Mouse (Mus musculus) stomach, postnatal 0 days (tissue): ENCODE data around the gene Fmo6. TPM values are rescaled to one million over a fixed set of nuclear protein-coding genes. Genes with fewer than 3 reads are reported as not detected.

Source experiments
- ATAC-seq: fragments of 200-750 bp; cut with Nextera tagmentation; 2 replicates; pipeline ENCODE4 v1.8.0; 2017; ENCODE audit not compliant: low FRiP score, low TSS enrichment
- DNase-seq: peaks from one replicate; pipeline ENCODE4 v3.0.0-alpha.2; 2016; ENCODE audit warnings: low spot score
- H3K27ac ChIP-seq: fragments of 300-500 bp; sonication (generic); replicated peaks from 2 replicates; pipeline ENCODE4 v1.5.1; 2014; ENCODE audit warnings: mild to moderate bottlenecking, control low read depth
- H3K27me3 ChIP-seq: fragments of 300-500 bp; sonication (generic); 2 replicates; pipeline ENCODE4 v1.6.1; 2014; ENCODE audit warnings: low read length; ENCODE audit not compliant: control insufficient read depth, insufficient read depth
- H3K36me3 ChIP-seq: fragments of 300-500 bp; sonication (generic); 2 replicates; pipeline ENCODE4 v1.6.1; 2014; ENCODE audit warnings: low read length, mixed read lengths; ENCODE audit not compliant: control insufficient read depth, insufficient read depth
- H3K4me1 ChIP-seq: fragments of 300-500 bp; sonication (generic); replicated peaks from 2 replicates; pipeline ENCODE4 v1.6.1; 2014; ENCODE audit warnings: antibody characterized with exemption; ENCODE audit not compliant: control insufficient read depth, insufficient read depth
- H3K4me2 ChIP-seq: fragments of 300-500 bp; sonication (generic); replicated peaks from 2 replicates; pipeline ENCODE4 v1.6.1; 2014; ENCODE audit warnings: low read depth, mild to moderate bottlenecking, control low read depth, moderate library complexity
- H3K4me3 ChIP-seq: fragments of 300-500 bp; sonication (generic); 2 replicates; pipeline ENCODE4 v1.5.1; 2014; ENCODE audit warnings: low read depth, low read length, control low read depth
- H3K9ac ChIP-seq: fragments of 300-500 bp; sonication (generic); 2 replicates; pipeline ENCODE4 v1.6.1; 2014; ENCODE audit warnings: mild to moderate bottlenecking, low read length, control low read depth, mixed read lengths
- H3K9me3 ChIP-seq: fragments of 300-500 bp; sonication (generic); 2 replicates; pipeline ENCODE4 v1.6.1; 2016; ENCODE audit warnings: low read length; ENCODE audit not compliant: control insufficient read depth
- CTCF ChIP-seq: IDR thresholded peaks from 2 replicates; pipeline ENCODE4 v1.5.1; 2016; ENCODE audit warnings: antibody characterized with exemption, low read depth, mild to moderate bottlenecking, moderate library complexity
- EP300 ChIP-seq: optimal IDR thresholded peaks from 2 replicates; pipeline ENCODE3; 2016; ENCODE audit warnings: antibody characterized with exemption
- WGBS: fragments of 180-500 bp; shearing (Covaris S2); extraction: QIAGEN DNeasy Blood & Tissue Kit; methylation state at CpG from one replicate; pipeline ENCODE4 v1.1.7; 2014; 5-methylcytosine and 5-hydroxymethylcytosine counted together
- polyA plus RNA-seq: library from polyadenylated mRNA; unstranded; fragments of >200 nt; fragmentation: Nextera tagmentation; extraction: Ambion mirVana; gene quantifications from 2 replicates; pipeline ENCODE4 v1.2.1, GENCODE M21; 2015

Gene Fmo6
- polyA plus RNA-seq, 1 experiment from 2014 or later: 0.08 TPM

DNA sequence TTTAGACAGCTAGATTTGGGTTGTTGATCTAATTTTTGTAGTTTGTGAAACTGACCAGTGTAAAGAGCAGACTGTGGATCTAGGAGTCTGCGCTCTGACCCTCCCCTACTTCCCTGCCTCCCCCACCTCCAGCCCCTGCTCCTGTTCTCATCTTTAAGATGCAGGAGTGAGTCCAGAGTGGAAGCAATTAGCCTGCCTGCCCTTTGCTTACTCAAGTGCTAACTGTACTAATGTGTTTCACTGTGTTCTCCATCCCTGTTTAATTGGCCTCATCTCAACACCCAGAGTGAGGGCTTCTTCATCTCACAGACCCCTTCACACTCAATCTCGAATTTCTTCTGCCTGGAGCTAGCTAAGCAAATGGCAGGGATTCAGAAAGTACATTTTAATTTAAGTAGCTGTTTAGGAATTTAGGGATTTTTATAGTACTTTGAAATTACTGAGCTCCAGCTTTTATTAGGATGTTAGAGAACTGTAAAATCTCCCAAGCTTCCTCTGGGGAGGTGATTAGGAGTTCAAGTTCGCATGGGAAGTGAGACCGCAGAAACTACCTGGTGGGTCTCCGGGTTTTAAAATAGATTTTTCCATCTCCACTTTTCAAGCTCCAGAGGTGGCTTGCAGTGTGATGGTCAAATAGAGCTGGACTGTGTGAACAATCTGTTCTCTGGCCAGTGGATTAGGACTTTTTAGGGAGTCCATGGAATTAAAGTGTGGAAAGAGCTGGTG is 818 bp upstream of the Fmo6 start:
- Histone ChIP-seq H3K4me2 (no peak overlapping the region), H3K4me1 (no peaks in the 10 kb centered on the region), H3K36me3 (no peaks in the 10 kb centered on the region), H3K27me3 (no peaks in the 10 kb centered on the region), H3K27ac (0 out of 2 replicates have a peak overlapping the region, but pooled peaks have one; percentile 20), H3K4me3 (no peak overlapping the region), H3K9me3 (no peaks in the 10 kb centered on the region), H3K9ac (no peak overlapping the region)
- DNase-seq (no peak), ATAC-seq (no peak)
- TF ChIP-seq CTCF (no peak), EP300 (peak; percentile 22)
- 65% methylated on average over 5 of the region's 5 CpGs for WGBS

DNA sequence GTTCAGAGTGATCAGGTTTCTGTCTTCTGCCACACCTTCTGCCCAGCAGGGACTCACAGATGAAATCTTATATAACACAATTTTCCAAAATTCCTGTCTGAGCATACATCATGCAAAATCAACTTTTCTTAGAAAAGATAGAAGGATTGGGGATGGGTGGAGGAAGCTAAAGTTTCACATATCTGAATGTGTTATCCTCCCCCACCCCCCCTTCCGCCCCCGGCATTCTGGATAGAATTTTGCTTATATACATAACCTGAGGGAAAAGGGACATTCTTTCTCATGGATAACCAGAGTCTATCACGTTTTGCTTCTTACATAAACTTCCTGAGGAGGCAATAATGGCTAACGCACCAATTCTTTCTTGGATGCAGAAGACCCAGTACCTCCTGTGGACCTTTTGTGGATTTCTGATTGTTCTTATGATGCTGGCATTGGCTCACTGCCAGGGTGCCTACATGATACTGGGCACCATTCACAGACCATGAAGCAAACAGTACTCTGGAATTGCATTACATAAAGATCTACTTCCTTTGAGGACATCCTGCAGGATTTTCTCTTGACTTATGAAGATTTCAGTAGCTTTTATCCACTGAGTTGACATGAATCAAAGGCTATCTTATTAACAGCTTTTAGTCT is 2.8 kb downstream of the Fmo6 start:
- Histone ChIP-seq H3K36me3 (no peaks in the 10 kb centered on the region), H3K27me3 (no peaks in the 10 kb centered on the region), H3K4me3 (no peak overlapping the region), H3K4me2 (no peak overlapping the region), H3K9ac (no peak overlapping the region), H3K27ac (no peak overlapping the region), H3K4me1 (no peaks in the 10 kb centered on the region), H3K9me3 (no peaks in the 10 kb centered on the region)
- DNase-seq (no peak), ATAC-seq (no peak)
- TF ChIP-seq CTCF (no peak), EP300 (no peak)
- 68% methylated on average over 4 of the region's 4 CpGs for WGBS

DNA sequence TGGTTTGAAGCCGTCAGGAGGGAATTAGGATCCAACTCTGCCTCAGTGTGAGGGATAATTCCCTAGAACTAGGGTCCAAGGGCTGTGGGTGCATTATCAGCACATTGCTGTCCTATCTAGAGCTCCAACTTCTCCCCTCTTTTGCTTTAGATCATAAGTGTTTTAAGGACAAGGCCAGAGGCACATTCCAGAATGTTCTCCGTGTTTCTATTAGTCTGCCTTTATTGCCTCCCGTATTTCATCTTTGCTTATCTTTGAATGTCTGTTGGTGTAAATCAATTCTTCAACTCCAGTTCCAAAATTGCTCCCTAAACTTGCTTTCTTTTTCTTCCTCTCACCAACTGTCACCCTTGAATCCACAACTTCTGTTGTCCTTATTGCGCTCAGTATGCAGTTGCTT is 4.9 kb downstream of the Fmo6 start:
- no peaks in the 10 kb centered on the region for H3K36me3 ChIP-seq
- 60% methylated on average over 4 of the region's 4 CpGs for WGBS
- H3K27ac ChIP-seq: no peak overlapping the region
- H3K9me3 ChIP-seq: no peaks in the 10 kb centered on the region
- no peak overlapping the region for H3K4me2 ChIP-seq
- H3K4me3 ChIP-seq: no peak overlapping the region
- DNase-seq (no peak), ATAC-seq (no peak)
- no peak overlapping the region for H3K9ac ChIP-seq
- H3K4me1 ChIP-seq: no peaks in the 10 kb centered on the region
- H3K27me3 ChIP-seq: no peaks in the 10 kb centered on the region
- no peak for TF ChIP-seq CTCF
- TF ChIP-seq EP300: no peak

DNA sequence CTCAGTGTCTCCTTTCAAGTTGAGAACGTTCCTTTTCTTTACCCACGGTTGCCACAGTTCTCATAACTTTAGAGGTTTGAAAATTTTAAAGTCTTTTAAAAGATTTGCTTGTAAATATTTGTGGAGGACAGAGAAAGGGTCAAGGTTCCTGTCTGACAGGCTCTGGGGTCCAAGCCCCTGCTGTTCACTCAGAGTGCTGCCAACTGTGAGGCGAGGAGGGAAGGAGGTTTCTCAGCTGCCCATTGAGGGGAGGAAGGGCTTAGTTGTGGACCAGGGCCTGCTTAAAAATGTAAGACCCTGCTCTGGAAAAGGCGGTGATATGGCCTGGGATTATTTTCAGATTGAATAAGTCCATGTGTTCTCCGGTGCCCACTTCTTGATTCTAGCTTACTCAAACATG is 5.4 kb downstream of the Fmo6 start:
- Histone ChIP-seq H3K9ac (no peak overlapping the region), H3K9me3 (no peaks in the 10 kb centered on the region), H3K27me3 (no peaks in the 10 kb centered on the region), H3K4me1 (no peaks in the 10 kb centered on the region), H3K4me2 (no peak overlapping the region), H3K27ac (peak overlapping the region; percentile 40), H3K4me3 (no peak overlapping the region), H3K36me3 (no peaks in the 10 kb centered on the region)
- TF ChIP-seq EP300 (no peak), CTCF (no peak)
- ATAC-seq (no peak), DNase-seq (no peak)
- WGBS: 64% methylated on average over 5 of the region's 5 CpGs

DNA sequence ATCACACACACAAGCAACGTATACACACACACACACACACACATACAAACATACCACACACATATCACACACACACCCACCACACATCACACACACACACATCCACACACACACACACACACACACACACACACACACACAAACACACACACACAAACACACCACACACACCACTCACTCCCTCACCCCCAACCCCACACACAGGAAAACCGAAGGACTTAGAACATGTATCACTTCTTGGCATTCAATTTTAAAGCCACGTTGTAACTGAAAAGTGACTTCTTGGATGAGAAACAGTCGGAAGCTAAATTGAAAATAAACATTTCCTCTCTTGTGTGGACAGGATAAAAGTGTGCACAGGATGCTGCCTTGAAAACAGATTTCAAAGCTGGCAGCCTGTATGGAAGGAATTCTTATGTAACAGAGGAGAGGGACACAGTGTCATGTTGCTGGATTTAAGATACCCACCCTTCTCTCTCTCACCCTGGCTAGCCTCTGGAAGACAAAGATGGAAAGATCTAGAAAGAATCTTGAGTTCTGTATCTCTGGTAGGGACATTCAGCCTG is 5.9 kb downstream of the Fmo6 start:
- no peak overlapping the region for H3K4me2 ChIP-seq
- TF ChIP-seq EP300: no peak
- TF ChIP-seq CTCF: no peak
- WGBS: 44% methylated on average over 4 of the region's 4 CpGs
- no peak overlapping the region for H3K9ac ChIP-seq
- H3K36me3 ChIP-seq: no peaks in the 10 kb centered on the region
- H3K9me3 ChIP-seq: no peaks in the 10 kb centered on the region
- peak overlapping the region; percentile 40; the same call in 1 of the 2 replicates for H3K27ac ChIP-seq
- no peak for DNase-seq
- ATAC-seq: no peak
- H3K4me1 ChIP-seq: no peaks in the 10 kb centered on the region
- H3K4me3 ChIP-seq: no peak overlapping the region
- H3K27me3 ChIP-seq: no peaks in the 10 kb centered on the region

DNA sequence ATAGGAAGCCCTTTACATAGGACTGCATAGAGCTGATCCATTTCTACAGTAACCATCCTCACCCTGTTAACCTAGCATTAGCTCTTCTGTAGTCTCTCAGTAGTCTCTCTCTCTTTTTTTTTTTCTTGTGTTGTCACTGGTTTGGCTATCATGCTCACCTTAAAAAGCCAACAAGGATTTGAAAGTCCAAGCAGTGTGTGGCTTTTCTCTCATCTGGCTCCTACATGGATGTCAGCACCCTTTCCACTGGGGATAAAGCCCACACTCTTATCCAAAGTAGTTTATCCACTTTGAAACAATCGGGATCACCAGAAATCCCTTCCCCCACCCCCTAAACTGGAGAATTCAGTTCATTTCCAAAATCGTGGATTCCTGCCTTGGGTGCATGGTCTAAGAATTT is 6.7 kb downstream of the Fmo6 start:
- 33% methylated on average over 2 of the region's 2 CpGs for WGBS
- DNase-seq: no peak
- Histone ChIP-seq H3K9ac (no peak overlapping the region), H3K36me3 (no peaks in the 10 kb centered on the region), H3K4me3 (no peak overlapping the region), H3K27ac (no peak overlapping the region), H3K9me3 (no peaks in the 10 kb centered on the region), H3K27me3 (no peaks in the 10 kb centered on the region), H3K4me2 (no peak overlapping the region), H3K4me1 (no peaks in the 10 kb centered on the region)
- no peak for ATAC-seq
- TF ChIP-seq CTCF (no peak), EP300 (no peak)
